Mouse (Mus musculus): ENCODE data around the gene Invs.
"Not testable (repeated sequence)": the region's sequence is repeated elsewhere in the genome, so short reads cannot be mapped to it uniquely, and the experiment has no call there.

Invs gene

DNA sequence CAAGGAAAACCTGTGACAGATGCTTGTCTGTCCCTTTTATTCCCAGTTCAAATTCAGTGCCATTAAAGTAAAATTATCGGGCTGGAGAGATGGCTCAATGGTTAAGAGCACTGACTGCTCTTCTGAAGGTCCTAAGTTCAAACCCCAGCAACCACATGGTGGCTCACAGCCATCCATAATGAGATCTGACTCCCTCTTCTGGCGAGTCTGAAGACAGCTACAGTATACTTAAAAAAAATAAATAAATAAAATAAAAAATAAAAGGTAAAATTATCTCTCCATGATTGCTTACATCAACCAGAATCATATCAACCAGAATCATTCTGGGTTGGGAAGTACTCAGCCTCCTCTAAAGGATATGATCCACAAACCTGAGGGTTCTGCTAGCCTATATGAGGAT, 48.5 kb downstream of the Invs start:
- no peak for DNase-seq (ENCODE audit: low spot score)

DNA sequence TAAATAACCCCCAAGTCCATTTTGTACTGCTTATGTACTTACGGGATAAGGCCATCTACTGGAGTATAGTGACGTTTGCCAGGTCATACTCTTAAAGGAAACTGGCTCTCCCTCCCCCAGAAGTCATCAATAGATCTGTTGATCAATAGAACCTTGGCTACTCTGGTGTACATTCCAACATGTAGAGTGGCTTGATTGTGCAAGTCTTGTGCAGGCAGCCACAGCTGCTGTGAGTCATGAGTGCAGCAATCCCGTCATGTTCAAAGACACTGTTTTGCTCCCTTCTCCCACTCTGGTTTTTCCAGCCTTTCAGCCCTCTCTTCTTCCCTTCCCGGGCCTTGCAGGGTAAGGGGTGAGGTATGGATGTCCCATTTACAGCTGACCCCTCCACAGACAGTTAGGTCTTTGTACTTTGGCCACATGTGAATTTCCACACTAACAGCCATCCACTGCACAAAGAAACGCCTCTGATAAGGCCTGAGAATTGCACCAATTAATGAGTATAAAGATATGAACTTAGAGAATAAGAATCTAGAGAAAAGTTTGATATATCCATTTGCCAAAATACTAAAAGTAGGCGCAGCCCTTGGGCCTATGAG, 53.0 kb downstream of the Invs start:
- no peak for DNase-seq (ENCODE audit: low spot score)

GRCm38 (mm10) chr4:48334927-48335763, 55.6 kb downstream of the Invs start:
- no peak for DNase-seq (ENCODE audit: low spot score)

DNA sequence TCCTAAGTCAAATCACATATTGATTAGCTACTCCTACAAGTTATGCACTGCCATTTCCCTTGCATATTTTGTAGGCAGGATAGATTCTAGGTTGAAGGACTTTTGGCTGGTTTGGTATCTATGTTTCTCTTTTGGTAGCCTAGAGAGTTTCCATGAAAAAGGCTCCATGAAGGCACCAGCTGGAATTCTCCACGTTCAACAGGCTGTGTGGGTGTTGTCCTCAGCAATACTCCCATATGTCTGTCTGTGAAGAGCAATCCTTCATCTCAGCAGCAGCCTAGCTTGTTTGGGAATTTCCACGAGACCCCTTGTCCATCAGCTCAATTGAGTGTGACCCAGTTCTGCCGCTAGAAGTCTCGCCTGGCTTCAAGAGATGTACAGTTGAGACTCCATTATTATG, 63.1 kb downstream of the Invs start:
- DNase-seq (ENCODE audit: low spot score), result no peak

DNA sequence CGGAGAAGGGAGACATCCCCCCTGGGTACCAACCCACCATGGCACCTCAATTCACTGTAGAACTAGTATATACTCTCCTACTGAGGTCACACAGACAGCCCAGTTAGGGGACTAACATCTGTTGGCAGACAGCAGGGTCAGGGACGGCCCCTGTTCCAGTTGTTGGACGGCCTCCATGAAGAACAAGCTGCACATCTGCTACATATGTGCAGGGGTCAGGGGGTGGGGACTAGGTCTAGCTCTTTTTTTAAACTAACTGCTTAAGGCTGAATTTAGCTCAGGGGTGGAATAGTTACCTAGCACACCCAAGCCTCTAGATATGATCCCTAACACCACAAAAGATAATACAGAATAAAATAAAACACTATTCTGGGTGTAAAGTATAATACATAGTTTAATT, 82.8 kb downstream of the Invs start:
- no peak for DNase-seq (ENCODE audit: low spot score)

GRCm38 (mm10) chr4:48371037-48371436, 91.5 kb downstream of the Invs start:
- no peak for DNase-seq (ENCODE audit: low spot score)

DNA sequence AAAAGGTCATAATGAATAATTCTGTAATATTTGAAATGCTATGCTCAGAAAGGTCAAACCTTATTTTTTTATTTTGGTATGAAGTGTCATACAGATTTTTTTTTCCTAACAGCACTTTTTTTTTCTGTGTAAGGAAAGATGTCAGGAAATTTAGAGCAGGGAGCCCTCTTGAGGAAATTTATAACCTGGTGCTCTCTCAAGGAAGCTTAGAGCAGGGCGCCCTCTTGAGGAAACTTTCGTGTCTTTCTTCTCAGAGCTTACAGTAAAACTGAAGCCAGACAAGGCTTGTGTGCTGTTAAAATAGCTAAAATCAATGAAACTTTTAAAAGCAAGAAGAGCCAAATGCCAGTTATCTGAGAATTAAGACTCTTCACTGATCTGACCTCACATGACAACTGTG, 101.4 kb downstream of the Invs start:
- peak; percentile 45 for DNase-seq (ENCODE audit: low spot score)

DNA sequence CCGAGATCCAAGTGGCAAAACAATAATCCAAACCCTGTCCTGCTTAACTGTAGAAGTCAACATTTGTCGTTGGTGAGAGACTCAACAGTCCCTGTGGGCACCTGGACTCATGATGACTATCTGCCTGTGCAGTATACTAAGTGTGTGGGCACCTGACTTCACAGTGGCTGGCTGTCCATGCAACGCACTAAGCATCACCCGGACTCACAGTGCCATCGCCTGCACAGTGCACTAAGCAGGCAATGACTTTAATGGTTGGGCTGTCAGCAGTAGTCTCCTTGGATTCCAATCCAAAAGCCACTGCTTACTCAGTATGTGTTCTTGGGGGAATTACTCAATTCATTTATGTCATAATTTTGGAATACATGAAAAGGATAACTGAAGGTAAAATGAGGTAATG, 102.9 kb downstream of the Invs start:
- DNase-seq (ENCODE audit: low spot score), result no peak

DNA sequence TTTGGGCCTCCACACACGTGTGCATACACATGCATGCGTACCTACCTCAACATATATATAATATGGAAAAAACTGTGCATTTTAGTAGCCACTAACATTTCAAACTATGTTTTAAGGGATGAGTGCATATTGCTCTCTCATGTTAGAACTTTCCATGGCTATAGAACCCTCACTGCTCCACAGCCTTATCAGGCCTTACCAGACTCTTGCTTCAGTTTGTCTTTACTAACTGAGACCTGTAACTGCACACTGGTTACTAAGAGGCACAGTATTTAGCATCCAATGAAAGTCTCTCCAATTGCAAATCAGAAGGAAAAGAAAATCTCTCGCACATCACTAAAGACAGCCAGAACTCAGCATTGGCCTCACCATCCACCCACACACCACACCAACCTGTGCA, 117.4 kb downstream of the Invs start:
- DNase-seq (ENCODE audit: low spot score), result no peak

- no peak for DNase-seq (ENCODE audit: low spot score)
These were observed 123.6 kb downstream of the Invs start for GRCm38 (mm10) chr4:48403066-48403640.

DNA sequence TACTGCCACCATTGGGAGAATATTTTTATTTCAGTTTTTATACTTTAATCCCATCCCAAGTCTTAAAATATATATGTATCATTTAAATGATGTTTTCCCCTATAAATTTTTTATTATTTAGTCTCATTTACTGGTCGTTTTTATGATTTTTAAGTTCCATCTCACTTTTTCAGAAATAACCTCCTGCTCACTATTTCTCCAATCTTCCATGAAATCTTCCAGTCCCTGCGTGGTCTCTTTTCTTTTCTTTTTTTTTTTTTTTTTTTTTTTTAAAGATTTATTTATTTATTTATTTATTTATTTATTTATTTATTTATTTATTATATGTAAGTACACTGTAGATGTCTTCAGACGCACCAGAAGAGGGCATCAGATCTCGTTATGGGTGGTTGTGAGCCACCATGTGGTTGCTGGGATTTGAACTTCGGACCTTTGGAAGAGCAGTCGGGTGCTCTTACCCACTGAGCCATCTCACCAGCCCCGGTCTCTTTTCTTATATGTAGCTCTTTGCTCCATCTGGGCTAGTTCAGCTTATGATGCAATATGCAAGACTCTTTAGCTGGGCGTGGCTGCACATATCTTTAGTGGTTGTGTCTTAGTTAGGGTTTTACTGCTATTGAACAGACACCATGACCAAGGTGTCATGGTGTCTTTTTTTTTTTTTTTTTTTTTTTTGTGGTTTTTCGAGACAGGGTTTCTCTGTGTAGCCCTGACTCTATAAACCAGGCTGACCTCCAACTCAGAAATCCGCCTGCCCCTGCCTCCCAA, 126.3 kb downstream of the Invs start:
- DNase-seq (ENCODE audit: low spot score), result not testable (repeated sequence)

DNA sequence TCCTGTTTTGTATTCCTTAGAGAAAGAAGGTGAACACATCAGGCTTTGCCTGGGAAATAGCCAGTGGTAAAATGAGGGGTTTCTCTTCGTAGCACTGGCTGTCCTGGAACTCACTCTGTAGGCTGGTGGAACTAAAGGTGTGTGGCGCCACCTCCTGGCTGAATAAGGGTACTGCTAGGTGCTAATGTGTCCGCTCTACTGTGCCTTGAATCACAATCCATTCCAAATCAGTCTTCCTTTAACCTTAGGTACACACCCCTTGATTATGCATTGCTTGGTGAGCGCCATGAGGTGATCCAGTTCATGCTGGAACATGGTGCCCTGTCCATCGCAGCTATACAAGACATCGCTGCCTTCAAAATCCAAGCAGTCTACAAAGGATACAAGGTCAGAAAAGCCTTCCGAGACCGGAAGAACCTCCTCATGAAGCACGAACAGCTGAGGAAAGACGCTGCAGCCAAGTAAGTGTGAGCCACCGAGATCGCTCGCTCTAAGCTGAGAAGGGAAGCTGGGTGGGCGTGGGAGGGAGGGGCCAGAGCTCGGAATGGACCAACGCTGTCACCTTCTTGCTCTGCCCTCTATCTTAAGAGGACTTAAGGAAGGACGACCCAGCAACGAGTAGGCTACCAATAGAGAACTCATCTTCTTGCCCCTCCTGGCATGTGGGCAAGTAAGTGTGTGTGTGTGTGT, 127.9 kb downstream of the Invs start:
- DNase-seq (ENCODE audit: low spot score), result peak; percentile 48

- no peak for DNase-seq (ENCODE audit: low spot score)
These were observed 133.9 kb downstream of the Invs start for GRCm38 (mm10) chr4:48413473-48413872.

DNA sequence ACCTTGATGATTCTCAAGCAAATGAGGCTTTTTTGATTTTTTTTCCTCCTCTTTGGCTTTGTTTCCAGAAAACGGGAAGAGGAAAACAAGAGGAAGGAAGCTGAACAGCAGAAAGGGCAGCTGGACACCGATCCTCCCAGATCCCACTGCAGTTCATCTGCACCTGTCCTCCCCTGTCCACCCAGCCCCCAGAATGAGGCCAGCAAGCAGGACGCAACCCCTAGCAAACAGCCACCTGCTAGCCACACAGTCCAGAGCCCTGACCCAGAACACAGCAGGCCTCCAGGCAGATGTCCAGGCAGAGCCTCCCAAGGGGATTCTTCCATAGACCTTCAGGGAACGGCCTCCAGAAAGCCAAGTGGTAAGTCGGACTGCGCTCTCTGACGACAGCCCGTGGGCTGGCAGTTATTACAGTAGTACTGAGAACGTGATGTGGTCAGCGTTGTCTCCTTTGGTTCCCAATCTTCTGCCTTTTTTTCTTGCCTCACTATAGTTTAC, 136.3 kb downstream of the Invs start:
- peak; percentile 17 for DNase-seq (ENCODE audit: low spot score)

DNA sequence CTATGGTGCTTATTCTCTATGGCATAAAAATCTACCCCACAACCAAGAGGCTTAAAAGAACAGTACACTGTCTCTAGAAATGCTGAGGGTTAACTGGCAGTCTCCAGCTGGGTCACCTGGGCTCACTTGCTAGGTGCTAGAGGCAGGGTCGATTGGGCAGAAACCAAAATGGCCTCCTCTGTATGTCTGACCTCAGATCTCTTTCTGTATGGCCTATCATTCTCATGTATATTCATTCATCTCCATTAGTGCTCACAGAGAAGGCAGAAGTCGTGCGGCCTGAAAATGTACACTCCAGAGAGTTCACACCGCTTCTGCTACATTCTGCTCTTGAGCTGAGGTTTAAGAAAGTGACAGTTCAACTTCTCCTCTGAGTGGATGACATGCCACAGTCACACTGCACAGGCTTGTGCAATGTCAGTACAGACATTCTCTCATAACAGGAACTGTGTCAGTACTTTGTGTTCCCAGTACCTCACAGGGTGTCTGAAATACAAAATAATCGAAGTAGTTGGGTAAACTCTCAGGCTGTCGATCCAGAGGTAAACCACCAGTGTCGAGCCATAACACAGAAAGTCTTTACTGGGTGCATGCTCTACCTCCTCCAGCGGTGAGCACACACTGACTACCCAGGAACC, 139.4 kb downstream of the Invs start:
- DNase-seq (ENCODE audit: low spot score), result no peak

DNA sequence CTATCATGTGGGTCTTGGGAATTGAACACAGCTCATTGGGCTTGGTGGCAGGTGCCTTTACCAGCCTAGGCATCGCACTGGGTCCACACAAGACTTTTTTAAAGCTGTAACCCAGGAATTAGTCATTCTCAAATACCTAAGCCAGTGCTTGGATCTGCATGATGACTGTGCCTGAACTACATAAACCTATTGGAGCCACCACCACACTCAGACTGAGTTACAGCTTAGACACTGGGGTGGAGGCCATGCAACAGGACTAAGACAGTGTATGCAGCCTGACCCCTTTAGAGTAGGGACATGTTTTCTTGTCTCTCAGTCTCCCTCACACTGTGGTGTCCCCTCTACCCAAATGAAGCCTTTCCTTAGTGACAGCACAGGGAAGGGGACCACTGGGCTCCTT, 143.1 kb downstream of the Invs start:
- DNase-seq (ENCODE audit: low spot score), result no peak

DNA sequence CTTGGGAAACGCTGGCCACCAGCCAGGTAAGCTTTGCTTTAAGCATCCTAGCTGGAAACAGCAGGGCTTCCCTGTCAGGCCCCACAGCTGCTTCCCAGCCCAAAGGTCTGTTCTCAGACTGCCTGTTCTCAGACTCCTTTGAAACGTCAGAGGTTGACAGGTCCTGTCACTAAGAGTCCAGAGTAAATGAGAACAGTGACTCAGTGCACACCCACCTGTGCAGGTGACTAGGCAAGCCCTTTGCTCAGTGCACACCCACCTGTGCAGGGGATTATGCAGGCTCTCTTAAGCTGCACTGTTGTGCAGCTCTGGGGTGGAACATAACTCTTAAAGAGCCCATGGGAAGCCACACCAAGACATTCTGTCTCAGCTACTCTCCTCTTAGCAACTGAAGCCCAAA, 144.2 kb downstream of the Invs start:
- DNase-seq (ENCODE audit: low spot score), result no peak

- DNase-seq (ENCODE audit: low spot score), result no peak
These were observed 147.9 kb downstream of the Invs start for GRCm38 (mm10) chr4:48427413-48427812.

- no peak for DNase-seq (ENCODE audit: low spot score)
These were observed 148.5 kb downstream of the Invs start for GRCm38 (mm10) chr4:48428054-48428453.

- DNase-seq (ENCODE audit: low spot score), result no peak
These were observed 174.7 kb downstream of the Invs start for GRCm38 (mm10) chr4:48454106-48454773.

- no peak for DNase-seq (ENCODE audit: low spot score)
These were observed 178.9 kb downstream of the Invs start for GRCm38 (mm10) chr4:48458436-48458835.
